Mouse (Mus musculus) cerebellum, adult 2 months (tissue): ENCODE measurements around the gene Otud1.

Experiments
- CTCF ChIP-seq: fragments of 200-500 bp; IDR thresholded peaks from 2 replicates; pipeline ENCODE4 v1.5.1; 2011; ENCODE audit warnings: low read depth, mild to moderate bottlenecking, control low read depth, low read length, moderate library complexity, borderline replicate concordance; ENCODE audit not compliant: insufficient read depth
- POLR2A ChIP-seq: fragments of 200-500 bp; IDR thresholded peaks from 2 replicates; pipeline ENCODE4 v1.6.1; 2011; ENCODE audit warnings: low read length, control low read depth, borderline replicate concordance; ENCODE audit not compliant: insufficient read depth

DNA sequence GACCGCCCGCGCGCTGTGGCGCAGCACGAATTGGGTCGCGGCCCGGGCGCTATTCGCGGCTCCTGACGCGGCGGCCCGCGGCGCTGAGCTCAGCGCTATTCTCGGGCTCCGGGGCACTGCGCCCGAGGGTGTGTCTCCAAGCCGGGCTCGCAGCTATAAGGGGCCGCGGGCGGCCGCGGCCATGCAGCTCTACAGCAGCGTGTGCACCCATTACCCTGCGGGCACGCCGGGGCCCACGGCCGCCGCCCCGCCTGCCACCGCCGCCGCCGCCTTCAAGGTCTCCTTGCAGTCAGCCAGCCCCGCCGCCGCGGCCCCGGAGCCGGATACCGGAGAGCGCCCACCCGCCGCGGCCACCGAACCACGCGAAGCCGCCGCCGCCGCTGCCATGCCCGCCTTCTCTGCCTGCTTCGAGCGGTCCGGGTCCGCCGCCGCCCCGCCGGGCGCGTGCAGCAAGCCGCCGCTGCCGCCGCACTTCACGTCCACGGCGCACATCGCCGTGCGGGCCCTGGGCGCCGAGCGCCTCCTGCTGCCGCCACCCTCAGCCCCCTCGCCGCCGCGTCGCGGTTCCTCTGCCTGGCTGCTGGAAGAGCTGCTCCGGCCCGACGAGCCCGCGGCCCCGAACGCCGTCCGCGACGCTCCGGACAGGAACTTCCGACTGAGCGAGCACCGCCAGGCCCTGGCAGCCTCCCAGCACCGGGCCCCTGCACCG, 483 bp downstream of the Otud1 start:
- TF ChIP-seq CTCF (no peak), POLR2A (no peak)
